Mouse (Mus musculus): ENCODE data around the gene Tomm70a.

- TF ChIP-seq EP300 (IDR thresholded peaks at IDR 0.05; ENCODE audit: low read length) (no peak), CHD2 (IDR thresholded peaks at IDR 0.05; ENCODE audit: low read length) (no peak), POLR2AphosphoS2 (IDR thresholded peaks at IDR 0.05; ENCODE audit: low read depth, low read length) (no peak), PAX5 (IDR thresholded peaks at IDR 0.05; ENCODE audit: low read length) (no peak), ZKSCAN1 (IDR thresholded peaks at IDR 0.05; ENCODE audit: borderline replicate concordance, low read depth, low read length) (no peak), POLR2A (IDR thresholded peaks at IDR 0.05; ENCODE audit: low read depth, low read length) (no peak), KAT2A (IDR thresholded peaks at IDR 0.05; ENCODE audit: insufficient replicate concordance, low read length) (no peak), MAZ (IDR thresholded peaks at IDR 0.05; ENCODE audit: low read depth, low read length) (no peak)
Measured at GRCm38 (mm10) chr16:57092911-57093605, 28.4 kb upstream of the Tomm70a start.
